Mouse (Mus musculus) liver, postnatal 0 days (tissue): Measurements from ENCODE around the gene Pigz. TPM values are rescaled to one million over a fixed set of nuclear protein-coding genes. Genes with fewer than 3 reads are reported as not detected.

Experiments used
- ATAC-seq: fragments of 200-750 bp; cut with Nextera tagmentation; 2 replicates; pipeline ENCODE4 v1.8.0; 2017; ENCODE audit warnings: mild to moderate bottlenecking, moderate library complexity
- DNase-seq: peaks from one replicate; pipeline ENCODE4 v3.0.0-alpha.2; 2016
- H3K27ac ChIP-seq: fragments of 300-500 bp; sonication (generic); 2 replicates; pipeline ENCODE4 v1.5.1; 2014; ENCODE audit warnings: antibody characterized with exemption, moderate library complexity, mild to moderate bottlenecking, low read depth
- H3K27me3 ChIP-seq: fragments of 300-500 bp; sonication (generic); 2 replicates; pipeline ENCODE4 v1.6.1; 2014; ENCODE audit warnings: low read length, control low read depth, mixed read lengths; ENCODE audit not compliant: insufficient read depth
- H3K36me3 ChIP-seq: fragments of 300-500 bp; sonication (generic); replicated peaks from 2 replicates; pipeline ENCODE4 v1.6.1; 2014; ENCODE audit warnings: mild to moderate bottlenecking, control low read depth, low read length, moderate library complexity, mixed read lengths; ENCODE audit not compliant: insufficient read depth
- H3K4me1 ChIP-seq: fragments of 300-500 bp; sonication (generic); 2 replicates; pipeline ENCODE4 v1.6.1; 2014; ENCODE audit warnings: antibody characterized with exemption, mild to moderate bottlenecking, control low read depth; ENCODE audit not compliant: insufficient read depth
- H3K4me2 ChIP-seq: fragments of 300-500 bp; sonication (generic); 2 replicates; pipeline ENCODE4 v1.6.1; 2014; ENCODE audit warnings: low read depth, mild to moderate bottlenecking, low read length, moderate library complexity, mixed read lengths
- H3K4me3 ChIP-seq: fragments of 300-500 bp; sonication (generic); 2 replicates; pipeline ENCODE4 v1.5.1; 2014; ENCODE audit warnings: low read depth, low read length
- H3K9ac ChIP-seq: fragments of 300-500 bp; sonication (generic); replicated peaks from 2 replicates; pipeline ENCODE4 v1.6.1; 2014; ENCODE audit warnings: mild to moderate bottlenecking, moderate library complexity
- H3K9me3 ChIP-seq: fragments of 300-500 bp; sonication (generic); 2 replicates; pipeline ENCODE4 v1.6.1; 2016; ENCODE audit warnings: mild to moderate bottlenecking, control low read depth, low read length, mixed read lengths
- CTCF ChIP-seq: sonication (generic); IDR thresholded peaks from 2 replicates; pipeline ENCODE4 v1.5.1; 2016; ENCODE audit warnings: antibody characterized with exemption, low read depth
- EP300 ChIP-seq: IDR thresholded peaks from 2 replicates; pipeline ENCODE4 v1.6.1; 2016; ENCODE audit warnings: antibody characterized with exemption, low read depth, mild to moderate bottlenecking
- WGBS: fragments of 180-500 bp; shearing (Covaris S2); extraction: QIAGEN DNeasy Blood & Tissue Kit; methylation state at CpG from one replicate; pipeline ENCODE4 v1.1.7; 2014; ENCODE audit not compliant: insufficient replicate concordance; 5-methylcytosine and 5-hydroxymethylcytosine counted together
- polyA plus RNA-seq: library from polyadenylated mRNA; unstranded; fragments of >200 nt; fragmentation: Nextera tagmentation; extraction: Ambion mirVana; gene quantifications from 2 replicates; pipeline ENCODE4 v1.2.1, GENCODE M21; 2015

The Pigz gene
- polyA plus RNA-seq, 1 experiment from 2014 or later, result 0.18 TPM

GRCm38 (mm10) chr16:31898546-31899326, 34.9 kb upstream of the Pigz start:
- TF ChIP-seq EP300 (no peak), CTCF (no peak)
- ATAC-seq, result no peak

DNA sequence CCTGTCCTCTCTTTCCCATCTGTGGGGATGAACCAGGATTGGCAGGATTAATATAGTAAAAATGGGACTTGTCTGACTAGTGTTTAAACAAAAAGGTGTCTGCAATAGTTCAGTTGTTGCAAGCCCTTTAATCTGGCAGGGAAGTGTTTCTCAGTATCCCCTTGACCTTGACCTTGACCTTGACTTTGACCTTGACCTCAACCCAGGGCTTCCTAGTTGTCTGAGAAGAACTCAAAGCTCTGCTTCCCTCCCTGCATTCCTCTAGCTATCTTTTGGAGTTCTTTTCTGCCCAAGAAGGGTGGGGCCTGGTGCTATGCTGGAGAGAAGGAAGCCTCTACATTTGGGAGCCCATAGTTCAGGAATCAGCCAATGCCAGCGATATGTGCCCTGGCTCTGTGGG, 31.8 kb upstream of the Pigz start:
- 80% methylated on average over 1 of the region's 1 CpGs for WGBS
- H3K27ac ChIP-seq, result no peak overlapping the region
- no peak for DNase-seq
- no peaks in the 10 kb centered on the region for H3K27me3 ChIP-seq
- H3K9me3 ChIP-seq, result no peaks in the 10 kb centered on the region
- no peak overlapping the region for H3K4me2 ChIP-seq
- TF ChIP-seq EP300, result no peak
- H3K9ac ChIP-seq, result no peak overlapping the region
- no peaks in the 10 kb centered on the region for H3K36me3 ChIP-seq
- H3K4me1 ChIP-seq, result peaks cover 7% of the 10 kb centered on the region
- H3K4me3 ChIP-seq, result no peak overlapping the region
- no peak for ATAC-seq

More at GRCm38 (mm10) chr16:31898546-31899326, 34.9 kb upstream of the Pigz start:
- no peak for DNase-seq
- Histone ChIP-seq H3K36me3 (no peaks in the 10 kb centered on the region), H3K27me3 (no peaks in the 10 kb centered on the region), H3K9me3 (no peaks in the 10 kb centered on the region), H3K4me1 (no peaks in the 10 kb centered on the region), H3K27ac (no peak overlapping the region), H3K4me3 (no peak overlapping the region), H3K4me2 (no peak overlapping the region), H3K9ac (no peak overlapping the region)
- 84% methylated on average over 18 of the region's 18 CpGs for WGBS

GRCm38 (mm10) chr16:31903239-31903638, 30.4 kb upstream of the Pigz start:
- Histone ChIP-seq H3K27me3 (no peaks in the 10 kb centered on the region), H3K4me3 (no peak overlapping the region), H3K4me1 (peaks cover 7% of the 10 kb centered on the region), H3K9me3 (no peaks in the 10 kb centered on the region), H3K4me2 (no peak overlapping the region), H3K27ac (no peak overlapping the region), H3K9ac (no peak overlapping the region), H3K36me3 (no peaks in the 10 kb centered on the region)
- no peak for ATAC-seq
- no peak for DNase-seq
- TF ChIP-seq EP300 (no peak), CTCF (no peak)
- WGBS, result 69% methylated on average over 8 of the region's 8 CpGs

GRCm38 (mm10) chr16:31905331-31905730, 28.3 kb upstream of the Pigz start:
- Histone ChIP-seq H3K27me3 (no peaks in the 10 kb centered on the region), H3K4me2 (no peak overlapping the region), H3K27ac (no peak overlapping the region), H3K9ac (no peak overlapping the region), H3K4me3 (no peak overlapping the region), H3K4me1 (peaks cover 7% of the 10 kb centered on the region), H3K9me3 (no peaks in the 10 kb centered on the region), H3K36me3 (no peaks in the 10 kb centered on the region)
- DNase-seq, result no peak
- ATAC-seq, result no peak
- 66% methylated on average over 4 of the region's 4 CpGs for WGBS
- peak; percentile 64 for TF ChIP-seq CTCF
- no peak for TF ChIP-seq EP300

GRCm38 (mm10) chr16:31905891-31906825, 27.5 kb upstream of the Pigz start:
- Histone ChIP-seq H3K27me3 (no peaks in the 10 kb centered on the region), H3K4me2 (peak overlapping the region; percentile 54; the same call in 1 of the 2 replicates), H3K27ac (no peak overlapping the region), H3K9me3 (no peaks in the 10 kb centered on the region), H3K9ac (no peak overlapping the region), H3K4me1 (peaks cover 7% of the 10 kb centered on the region), H3K4me3 (no peak overlapping the region), H3K36me3 (no peaks in the 10 kb centered on the region)
- no peak for DNase-seq
- ATAC-seq, result no peak
- no peak for TF ChIP-seq CTCF
- no peak for TF ChIP-seq EP300
- WGBS, result 35% methylated on average over 20 of the region's 20 CpGs

DNA sequence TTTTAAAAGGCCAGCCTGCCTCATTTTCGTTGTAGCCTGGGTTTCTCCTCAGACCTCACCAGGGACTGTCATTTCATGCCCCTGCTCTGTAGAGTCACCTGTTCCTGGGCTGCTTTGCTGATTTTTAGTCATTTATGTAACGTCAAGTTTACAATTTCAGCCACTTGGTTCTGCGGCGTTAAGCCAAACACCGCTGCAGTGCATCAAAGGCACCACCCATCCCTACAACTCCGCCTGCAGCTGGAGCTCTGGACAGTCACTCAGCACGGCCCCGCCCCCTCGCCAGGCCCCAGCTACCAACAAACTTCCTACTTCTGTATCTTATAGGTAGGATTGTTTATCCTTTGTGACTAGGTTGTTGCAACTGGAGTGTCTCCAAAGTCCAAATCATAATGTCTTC, 26.8 kb upstream of the Pigz start:
- ATAC-seq, result no peak
- DNase-seq, result peak; percentile 50
- Histone ChIP-seq H3K9me3 (no peaks in the 10 kb centered on the region), H3K27ac (no peak overlapping the region), H3K36me3 (no peaks in the 10 kb centered on the region), H3K4me1 (peaks cover 7% of the 10 kb centered on the region), H3K4me3 (no peak overlapping the region), H3K27me3 (no peaks in the 10 kb centered on the region), H3K4me2 (peak overlapping the region; percentile 54; the same call in 1 of the 2 replicates), H3K9ac (no peak overlapping the region)
- no peak for TF ChIP-seq CTCF
- TF ChIP-seq EP300, result no peak
- WGBS, result 6% methylated on average over 9 of the region's 9 CpGs
